Mouse (Mus musculus) urinary bladder, postnatal 14 days (tissue): ENCODE measurements around the gene Slc6a18.
A peak's percentile ranks its signal among the peaks of the same experiment; 100 is the strongest.

Experiments
- DNase-seq: peaks from one replicate; pipeline ENCODE4 v3.0.0; 2021; ENCODE audit warnings: low spot score

Slc6a18 gene

DNA sequence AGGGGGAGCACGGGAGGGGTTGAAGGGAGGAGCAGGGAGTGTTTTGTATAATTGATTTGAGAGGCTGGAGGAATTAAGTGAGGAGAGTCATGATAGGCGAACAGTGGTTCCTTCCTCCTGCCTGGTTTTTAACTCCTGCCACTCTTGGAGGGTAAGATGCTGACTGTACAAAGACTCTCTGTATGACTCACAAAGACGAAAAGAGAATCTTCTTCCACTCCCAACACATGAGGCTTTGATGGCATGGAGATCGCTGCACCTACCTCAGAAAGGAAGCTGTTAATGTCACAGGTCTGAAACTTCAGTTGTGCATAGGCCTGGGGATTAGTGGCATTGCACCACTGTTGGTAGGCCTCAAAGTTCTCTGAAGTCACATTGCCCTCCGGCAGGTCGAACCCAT, 7.7 kb upstream of the Slc6a18 start:
- DNase-seq, result no peak

DNA sequence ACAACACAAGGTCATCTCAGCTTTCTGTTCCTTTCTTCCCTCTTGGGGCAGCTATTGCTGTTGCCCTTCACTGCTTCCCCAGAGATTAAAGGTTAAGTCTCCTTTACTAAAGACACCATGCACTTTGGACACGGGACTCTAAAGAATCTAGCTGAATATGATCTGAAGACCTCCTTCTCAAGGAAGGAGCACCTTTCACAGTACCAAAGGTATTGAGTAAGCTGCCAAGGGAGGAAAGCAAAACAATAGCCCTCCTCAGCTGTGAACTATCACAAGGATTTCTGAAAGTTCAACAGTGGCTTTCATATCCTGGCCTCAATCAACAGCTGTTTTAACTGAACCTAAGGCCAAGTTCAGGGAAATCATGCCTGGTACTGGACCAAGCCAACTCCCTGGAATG, 6.6 kb upstream of the Slc6a18 start:
- no peak for DNase-seq

DNA sequence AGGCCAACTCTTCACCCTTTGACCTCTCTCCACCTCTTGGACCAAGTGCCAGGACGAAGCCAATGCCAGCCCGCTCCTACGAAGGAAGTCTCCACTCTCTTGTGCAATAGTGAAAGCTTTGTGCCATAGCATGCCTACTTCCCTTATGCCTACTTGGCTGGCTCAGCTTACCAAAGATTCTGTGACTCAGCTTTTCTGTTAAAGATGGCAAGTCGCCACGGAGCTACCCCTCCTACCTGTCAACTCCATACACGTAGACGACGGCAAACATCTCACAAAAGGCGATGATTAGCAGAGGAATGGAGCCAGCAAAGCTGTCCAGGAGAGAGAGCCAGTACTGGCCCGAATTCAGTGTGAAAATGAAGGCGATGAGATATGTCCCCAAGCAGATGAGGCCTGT, 5.9 kb upstream of the Slc6a18 start:
- DNase-seq, result no peak

DNA sequence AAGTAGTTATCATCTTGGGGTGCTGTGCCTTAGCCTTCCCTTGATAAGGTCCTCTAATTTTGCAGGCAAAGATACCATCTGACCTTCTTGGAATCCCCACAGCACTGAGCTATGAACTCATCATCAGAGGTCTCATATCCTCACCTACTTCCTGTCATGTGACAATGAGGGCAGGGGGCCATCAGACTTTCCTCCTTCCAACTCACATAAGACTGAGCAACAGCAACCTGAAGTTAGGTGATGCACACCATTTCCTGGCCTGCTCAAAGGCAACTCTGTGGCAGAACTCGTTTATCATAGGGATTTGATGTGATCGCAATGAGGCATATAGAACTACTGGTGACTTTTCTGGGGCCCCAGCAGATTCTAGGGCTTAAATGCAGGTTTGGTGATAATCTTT, 4.4 kb upstream of the Slc6a18 start:
- no peak for DNase-seq

DNA sequence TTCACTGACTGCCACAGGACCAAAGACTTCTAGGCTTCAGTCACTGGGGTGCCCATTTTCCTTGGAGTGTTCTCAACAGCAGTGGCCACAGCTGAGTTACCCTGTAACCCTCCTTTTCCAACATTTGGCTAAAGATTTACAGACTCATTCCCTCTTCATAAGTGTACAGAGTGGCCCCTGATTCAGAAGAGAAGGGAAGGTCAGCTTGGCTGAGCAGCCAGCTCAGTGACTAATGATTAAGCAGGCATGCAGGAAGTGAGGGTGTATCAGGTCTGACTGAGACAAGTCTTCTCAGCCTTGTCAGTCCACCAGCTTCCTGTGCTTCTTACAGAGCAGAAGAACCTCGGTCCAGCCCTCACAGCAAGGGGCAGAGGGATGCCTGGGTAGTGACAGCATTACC, 2.6 kb upstream of the Slc6a18 start:
- no peak for DNase-seq

DNA sequence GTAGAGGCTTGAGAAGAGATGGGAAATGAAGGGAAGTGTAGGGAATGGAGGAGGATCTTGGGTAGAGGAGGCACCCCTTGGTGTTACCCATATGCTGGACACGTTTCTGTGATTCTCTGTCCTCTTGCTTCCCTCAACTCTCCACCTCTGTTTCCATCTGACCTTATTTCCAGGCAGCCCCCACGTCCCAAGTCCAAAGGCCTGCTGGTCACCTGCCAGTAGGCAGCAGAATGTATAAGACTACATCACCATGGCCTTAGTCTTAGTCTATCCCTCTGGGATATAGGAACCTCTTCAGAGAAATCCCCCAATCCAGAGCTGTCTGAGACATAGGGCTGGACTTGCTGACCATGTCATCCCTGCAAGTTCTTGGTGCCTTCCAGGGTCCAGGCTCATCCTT, 1.5 kb upstream of the Slc6a18 start:
- DNase-seq, result no peak

DNA sequence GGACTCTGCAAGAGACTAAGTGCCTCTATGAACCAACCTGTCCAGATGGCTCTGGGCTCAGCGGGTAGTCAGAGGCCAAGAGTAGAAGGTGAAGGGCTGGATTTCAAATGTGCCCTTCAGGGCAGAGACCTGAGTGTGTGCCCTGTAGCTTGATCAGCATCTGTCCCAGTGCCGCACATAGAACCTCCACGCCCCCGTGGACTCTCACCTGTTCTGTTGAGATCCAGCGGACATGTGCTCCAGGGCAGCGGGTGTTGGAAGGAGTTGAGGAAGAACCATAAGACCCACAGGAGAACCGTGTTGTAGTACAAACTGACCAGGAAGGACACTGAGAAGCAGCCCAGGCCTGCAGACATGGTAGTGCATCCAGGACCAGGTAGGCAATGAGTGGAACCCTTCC, 2.7 kb downstream of the Slc6a18 start:
- DNase-seq, result no peak

DNA sequence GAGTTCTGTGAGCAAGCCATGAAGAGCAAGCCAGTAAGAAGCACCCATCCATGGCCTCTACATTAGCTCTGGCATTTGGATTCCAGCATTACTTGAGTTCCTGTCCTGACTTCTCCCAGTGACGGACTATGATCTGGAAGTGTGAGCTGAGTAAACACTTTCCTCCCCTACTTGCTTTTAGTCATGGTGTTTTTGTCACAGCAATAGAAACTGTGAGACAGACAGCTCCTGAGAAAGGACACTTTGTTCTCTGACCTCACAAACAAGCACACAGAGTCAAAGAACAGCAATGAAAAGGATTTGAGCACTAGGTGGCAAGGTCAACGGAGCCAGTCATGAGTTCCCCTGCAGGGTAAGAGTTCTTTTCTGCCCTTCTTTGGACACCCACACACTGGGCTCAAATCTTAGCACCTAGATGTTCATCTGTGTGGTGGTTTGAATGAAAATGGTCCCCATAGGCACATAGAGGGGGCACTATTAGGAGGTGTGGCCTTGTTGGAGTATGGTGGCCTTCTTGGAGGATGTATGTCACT, 17.6 kb downstream of the Slc6a18 start:
- no peak for DNase-seq

DNA sequence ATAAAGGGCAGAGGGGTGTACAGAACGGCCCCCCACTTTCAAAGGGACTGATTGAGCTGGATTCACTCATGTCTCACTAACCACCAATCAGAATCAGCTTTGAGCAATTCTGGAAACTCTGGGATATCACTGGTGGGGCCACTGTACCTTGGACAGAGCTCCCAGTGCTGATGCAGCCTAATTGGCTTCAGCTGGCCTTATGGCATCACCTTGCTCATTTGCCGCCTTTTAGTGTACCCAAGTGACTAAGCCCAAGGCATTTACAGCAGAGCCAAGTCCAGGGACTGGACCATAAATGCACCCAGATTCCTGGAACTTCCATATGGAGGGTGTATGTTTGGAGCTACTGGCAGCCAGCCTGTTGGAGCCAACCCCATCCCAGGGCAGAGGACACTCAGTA, 18.9 kb downstream of the Slc6a18 start:
- no peak for DNase-seq

DNA sequence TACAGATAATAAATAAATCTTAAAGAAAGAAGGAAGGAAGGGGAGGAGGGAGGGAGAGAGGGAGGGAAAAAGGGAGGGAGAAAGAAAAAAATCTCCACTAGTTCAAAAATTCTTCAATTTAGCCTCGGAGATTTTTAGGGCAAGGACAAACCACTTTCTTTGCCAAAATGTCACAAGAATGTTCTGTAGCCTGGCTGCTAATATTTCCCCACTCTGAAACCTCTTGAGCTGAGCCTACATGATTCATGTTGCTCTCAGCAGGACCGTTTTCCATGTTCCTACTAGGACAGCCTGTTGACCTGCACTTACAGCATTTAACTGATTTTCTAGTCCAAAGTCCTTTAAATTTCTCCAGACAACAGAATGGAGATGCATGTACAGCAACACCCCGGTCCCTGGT, 22.8 kb downstream of the Slc6a18 start:
- DNase-seq, result no peak

DNA sequence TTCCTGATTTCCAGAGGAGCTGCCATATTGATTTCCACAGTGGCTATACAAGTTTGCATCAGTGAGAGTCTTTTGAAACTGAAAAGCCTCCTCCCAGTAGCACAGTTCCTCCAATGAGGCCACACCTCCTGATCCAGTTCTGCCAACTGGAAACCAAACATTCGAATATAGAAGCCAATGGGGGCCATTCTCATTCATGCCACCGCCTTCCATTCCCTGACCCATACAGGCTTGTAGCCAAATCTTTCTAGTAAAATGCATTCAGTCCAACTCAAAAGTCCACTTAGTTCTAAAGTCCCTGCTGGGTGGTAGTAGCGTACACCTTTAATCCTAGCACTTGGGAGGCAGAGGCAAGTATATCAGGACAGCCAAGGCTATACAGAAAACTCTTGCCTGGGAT, 24.6 kb downstream of the Slc6a18 start:
- no peak for DNase-seq

DNA sequence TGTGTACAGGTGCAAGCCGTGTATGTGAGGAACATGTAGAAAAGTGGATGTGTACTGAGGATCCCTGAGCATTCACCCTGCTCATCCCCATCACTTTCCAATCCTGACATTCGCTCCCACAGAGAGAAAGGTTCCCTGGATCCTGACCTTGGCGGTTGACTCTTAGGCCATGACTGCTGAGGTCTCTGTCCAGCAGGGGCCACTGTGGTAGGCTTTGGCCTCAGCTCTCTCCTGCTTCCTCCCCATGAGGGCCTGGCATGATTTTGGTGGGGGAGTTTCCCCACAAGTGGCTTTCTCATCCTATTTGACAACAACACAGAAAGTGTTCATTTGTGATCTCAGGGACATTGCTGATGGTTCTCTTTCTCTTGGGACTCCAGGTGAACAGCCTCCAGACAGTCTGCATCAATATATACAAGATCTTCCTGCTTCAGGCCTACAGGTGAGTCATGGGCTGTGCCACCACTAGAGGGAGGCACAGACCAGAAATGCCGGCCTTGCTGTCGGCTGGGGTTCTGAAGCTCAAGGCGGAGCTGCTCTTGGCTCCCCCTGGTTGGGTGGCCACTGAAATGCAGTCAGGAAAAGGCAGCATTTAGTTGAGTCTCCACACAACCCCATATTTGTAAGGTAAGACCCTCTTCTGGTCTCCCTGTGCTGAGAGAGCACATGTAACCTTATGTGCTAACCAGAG, 31.3 kb downstream of the Slc6a18 start:
- DNase-seq, result peak; percentile 41

DNA sequence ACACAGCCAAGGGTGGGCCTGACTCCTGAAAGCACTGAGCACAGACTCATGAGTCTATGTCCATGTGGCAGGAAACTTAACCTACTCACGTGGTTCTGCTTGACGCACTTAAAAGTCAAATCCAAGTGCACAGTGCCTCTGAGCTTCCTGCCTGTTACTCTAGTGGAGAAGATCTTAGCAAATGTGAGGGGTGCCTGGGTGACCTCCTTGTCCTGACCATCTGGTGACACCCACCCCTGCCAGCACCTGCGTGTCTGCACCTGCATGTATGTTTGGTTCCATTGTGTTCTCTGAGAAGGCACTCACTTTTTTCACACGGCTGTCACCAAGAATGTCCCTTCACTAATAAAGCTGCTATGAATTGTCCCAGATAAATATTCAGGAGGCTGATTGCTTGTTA, 36.5 kb downstream of the Slc6a18 start:
- DNase-seq, result no peak

DNA sequence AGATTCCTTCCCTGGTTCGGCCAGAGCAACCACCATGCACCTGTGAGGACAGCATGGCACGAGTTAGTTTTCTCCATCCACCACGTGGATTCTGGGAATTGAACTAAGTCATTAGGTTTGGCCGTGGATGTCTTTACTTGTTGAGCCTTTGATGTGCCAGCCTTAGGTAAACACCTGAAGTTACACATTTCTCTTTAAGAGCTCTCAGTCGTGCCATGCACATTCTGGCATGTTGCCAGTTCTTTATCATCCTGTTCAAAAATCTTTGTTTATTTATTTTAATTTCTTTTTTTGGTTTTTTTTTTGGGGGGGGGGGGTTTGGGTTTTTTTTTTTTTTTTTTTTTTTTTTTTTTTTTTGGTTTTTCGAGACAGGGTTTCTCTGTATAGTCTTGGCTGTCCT, 40.0 kb downstream of the Slc6a18 start:
- DNase-seq, result no peak

DNA sequence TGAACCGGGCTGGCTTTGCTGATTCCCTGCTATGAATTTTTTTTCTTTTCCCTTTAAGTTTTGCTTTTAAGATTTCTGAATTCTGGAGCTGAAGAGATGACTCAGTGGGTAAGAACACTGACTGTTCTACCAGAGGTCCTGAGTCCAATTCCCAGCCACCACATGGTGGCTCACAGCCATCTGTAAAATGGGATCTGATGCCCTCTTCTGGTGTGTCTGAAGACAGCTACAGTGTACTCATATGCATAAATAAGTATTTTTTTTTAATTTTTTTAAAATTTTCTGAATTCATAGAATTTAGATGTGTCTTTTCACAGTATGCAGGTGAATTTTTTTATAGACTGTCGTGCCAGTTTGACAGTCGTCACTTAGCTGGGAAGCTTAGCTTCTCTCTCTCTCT, 46.0 kb downstream of the Slc6a18 start:
- no peak for DNase-seq

DNA sequence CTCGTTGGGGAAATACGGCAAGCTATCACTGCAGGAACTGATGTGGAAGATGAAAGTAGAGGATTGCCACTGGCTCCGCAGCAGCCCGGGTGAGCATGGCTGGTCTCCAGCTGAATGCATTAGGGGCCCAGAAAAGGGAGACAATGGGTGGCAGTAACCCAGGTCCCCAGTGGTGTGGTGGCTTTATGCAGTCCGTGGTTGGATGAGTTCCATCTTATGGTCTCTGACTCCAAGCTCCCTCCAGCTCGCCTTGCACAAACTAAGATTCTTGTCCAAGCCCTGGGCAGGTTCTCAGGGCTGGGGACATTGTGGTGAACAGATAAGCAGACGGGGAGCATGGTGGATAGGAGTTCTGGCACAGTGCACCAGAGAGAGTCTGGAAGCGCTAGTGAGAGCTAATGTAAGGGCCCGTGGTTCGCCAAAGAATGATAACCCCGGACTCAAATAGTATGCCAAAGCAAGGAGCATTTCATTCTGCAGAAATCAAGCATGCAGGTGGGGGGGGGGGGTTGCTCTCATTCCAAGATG, 49.2 kb downstream of the Slc6a18 start:
- no peak for DNase-seq

DNA sequence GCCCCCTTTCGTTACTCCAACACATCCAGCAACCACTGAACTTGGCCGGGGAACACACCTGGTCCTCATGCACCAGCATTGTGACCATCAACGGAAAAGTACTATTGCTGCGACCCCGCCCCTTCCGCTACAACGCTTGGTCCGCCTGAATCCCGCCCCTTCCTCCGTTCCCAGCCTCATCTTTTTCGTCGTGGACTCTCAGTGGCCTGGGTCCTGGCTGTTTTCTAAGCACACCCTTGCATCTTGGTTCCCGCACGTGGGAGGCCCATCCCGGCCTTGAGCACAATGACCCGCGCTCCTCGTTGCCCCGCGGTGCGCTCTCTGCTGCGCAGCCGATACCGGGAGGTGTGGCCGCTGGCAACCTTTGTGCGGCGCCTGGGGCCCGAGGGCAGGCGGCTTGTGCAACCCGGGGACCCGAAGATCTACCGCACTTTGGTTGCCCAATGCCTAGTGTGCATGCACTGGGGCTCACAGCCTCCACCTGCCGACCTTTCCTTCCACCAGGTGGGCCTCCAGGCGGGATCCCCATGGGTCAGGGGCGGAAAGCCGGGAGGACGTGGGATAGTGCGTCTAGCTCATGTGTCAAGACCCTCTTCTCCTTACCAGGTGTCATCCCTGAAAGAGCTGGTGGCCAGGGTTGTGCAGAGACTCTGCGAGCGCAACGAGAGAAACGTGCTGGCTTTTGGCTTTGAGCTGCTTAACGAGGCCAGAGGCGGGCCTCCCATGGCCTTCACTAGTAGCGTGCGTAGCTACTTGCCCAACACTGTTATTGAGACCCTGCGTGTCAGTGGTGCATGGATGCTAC, 50.9 kb downstream of the Slc6a18 start, which contains the start of gene Tert:
Tert (plus strand) TSS at position 167 of the 805 bp plus-strand sequence.
- peak; percentile 58 for DNase-seq

DNA sequence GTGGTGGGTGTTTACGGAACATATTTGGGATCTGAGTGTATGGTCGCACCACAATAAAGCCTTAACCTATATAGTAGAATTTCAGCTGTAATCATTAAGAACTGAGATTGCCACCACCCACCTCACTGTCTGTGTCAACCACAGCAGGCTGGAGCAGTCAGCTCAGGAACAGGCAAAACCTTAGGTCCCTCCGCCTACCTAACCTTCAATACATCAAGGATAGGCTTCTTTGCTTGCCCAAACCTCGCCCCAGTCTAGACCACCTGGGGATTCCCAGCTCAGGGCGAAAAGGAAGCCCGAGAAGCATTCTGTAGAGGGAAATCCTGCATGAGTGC, 51.4 kb downstream of the Slc6a18 start:
- DNase-seq, result no peak

DNA sequence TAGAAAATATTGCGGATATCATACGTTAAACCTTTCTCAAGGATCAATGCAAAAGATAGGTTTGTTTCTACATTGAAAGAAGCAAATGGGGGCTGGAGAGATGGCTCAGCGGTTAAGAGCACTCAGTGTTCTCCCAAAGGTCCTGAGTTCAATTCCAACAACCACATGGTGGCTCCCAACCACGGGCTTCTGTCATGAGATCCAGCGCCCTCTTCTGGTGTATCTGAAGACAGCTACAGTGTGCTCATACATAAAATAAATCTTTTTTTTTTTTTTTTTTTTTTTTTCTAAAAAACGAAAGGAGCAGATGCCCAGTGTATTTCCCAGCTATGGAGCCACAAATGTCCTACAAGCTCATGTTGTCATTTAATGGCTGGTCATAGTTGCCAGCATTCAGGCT, 57.2 kb downstream of the Slc6a18 start:
- no peak for DNase-seq

DNA sequence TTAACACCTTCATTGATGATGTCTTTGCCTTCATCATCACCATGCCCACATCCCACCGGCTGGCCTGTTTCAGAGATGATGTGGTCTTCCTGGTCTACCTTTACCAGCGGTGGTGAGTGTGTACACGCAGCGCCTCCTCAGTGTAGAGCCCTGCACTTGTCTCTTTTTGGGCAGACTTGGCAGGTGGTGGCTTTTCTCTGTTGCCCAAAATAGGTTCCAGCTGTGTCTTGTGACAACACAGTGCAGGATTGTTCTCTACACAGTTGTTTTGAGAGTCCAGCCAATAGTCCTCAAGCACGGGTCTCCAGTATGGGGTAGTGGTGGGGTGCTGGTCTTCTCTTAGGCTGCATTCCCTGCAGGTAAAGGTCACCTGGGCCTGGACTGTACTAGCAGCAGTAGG, 59.4 kb downstream of the Slc6a18 start:
- no peak for DNase-seq
